Mouse (Mus musculus) embryonic fibroblast, embryonic 13.5 days (primary cell): ENCODE results near the gene Chl1.
A peak's percentile ranks its signal among the peaks of the same experiment; 100 is the strongest.

Source experiments
- CTCF ChIP-seq: IDR thresholded peaks from 2 replicates; pipeline ENCODE4 v1.5.1; 2011; ENCODE audit warnings: mild to moderate bottlenecking, control low read depth, low read length, moderate library complexity, borderline replicate concordance; ENCODE audit not compliant: insufficient read depth
- POLR2A ChIP-seq: IDR thresholded peaks from 2 replicates; pipeline ENCODE4 v1.6.1; 2011; ENCODE audit warnings: low read depth, mild to moderate bottlenecking, control low read depth, low read length, moderate library complexity

GRCm38 (mm10) chr6:103682854-103683574 is 172.6 kb downstream of the Chl1 start:
- TF ChIP-seq POLR2A (no peak), CTCF (0 out of 2 replicates have a peak, but pooled peaks have one; percentile 1)
